Mouse (Mus musculus): ENCODE data around the gene Sae1. TPM values are rescaled to one million over a fixed set of nuclear protein-coding genes. Genes with fewer than 3 reads are reported as not detected.

Sae1 gene
- polyA plus RNA-seq, 1 experiment from 2014 or later = 272 TPM

Other genes starting within 250 kb of the Sae1 start
- 96.6 and 122 TPM in 2 replicates for gene Meis3, start 212.7 kb downstream of the Sae1 start, polyA plus RNA-seq (2015; fragmentation: Nextera tagmentation; extraction: Ambion mirVana)
- 9.6 and 13.3 TPM in 2 replicates for gene Dhx34, start 165.8 kb downstream of the Sae1 start, polyA plus RNA-seq (2015; fragmentation: Nextera tagmentation; extraction: Ambion mirVana)
- 0.07 and 0.13 TPM in 2 replicates for gene C5ar2, start 143.7 kb downstream of the Sae1 start, polyA plus RNA-seq (2015; fragmentation: Nextera tagmentation; extraction: Ambion mirVana)
- 2.1 and 2.4 TPM in 2 replicates for gene C5ar1, start 128.3 kb downstream of the Sae1 start, polyA plus RNA-seq (2015; fragmentation: Nextera tagmentation; extraction: Ambion mirVana)
- 55.5 and 62.4 TPM in 2 replicates for gene Inafm1, start 114.2 kb downstream of the Sae1 start, polyA plus RNA-seq (2015; fragmentation: Nextera tagmentation; extraction: Ambion mirVana)
- 26.1 TPM in 2 replicates for gene Ccdc9, start 101.0 kb downstream of the Sae1 start, polyA plus RNA-seq (2015; fragmentation: Nextera tagmentation; extraction: Ambion mirVana)
- 31.3 and 32.7 TPM in 2 replicates for gene Bbc3, start 79.4 kb downstream of the Sae1 start, polyA plus RNA-seq (2015; fragmentation: Nextera tagmentation; extraction: Ambion mirVana)
- 11.7 and 13.4 TPM in 2 replicates for gene Zc3h4, start 13.1 kb upstream of the Sae1 start, polyA plus RNA-seq (2015; fragmentation: Nextera tagmentation; extraction: Ambion mirVana)
- 77.0 and 86.9 TPM in 2 replicates for gene Tmem160, start 65.0 kb upstream of the Sae1 start, polyA plus RNA-seq (2015; fragmentation: Nextera tagmentation; extraction: Ambion mirVana)
- 5.4 and 6.3 TPM in 2 replicates for gene Npas1, start 89.9 kb upstream of the Sae1 start, polyA plus RNA-seq (2015; fragmentation: Nextera tagmentation; extraction: Ambion mirVana)
- 28.5 and 33.5 TPM in 2 replicates for gene Arhgap35, start 227.2 kb upstream of the Sae1 start, polyA plus RNA-seq (2015; fragmentation: Nextera tagmentation; extraction: Ambion mirVana)

Data from hindbrain, embryonic 16.5 days (tissue).